Mouse (Mus musculus) E14TG2a.4 (cell line): ENCODE results near the gene Rdh11.

Experiments
- CTCF ChIP-seq: conservative IDR thresholded peaks from 2 replicates; pipeline ENCODE4 v1.5.1; 2014; ENCODE audit warnings: low read length
- NANOG ChIP-seq: IDR thresholded peaks from 2 replicates; pipeline ENCODE4 v1.6.1; 2014; ENCODE audit warnings: borderline replicate concordance, low read length, mixed read lengths
- POU5F1 ChIP-seq: IDR thresholded peaks from 2 replicates; pipeline ENCODE4 v1.6.1; 2014; ENCODE audit warnings: low read length, borderline replicate concordance

DNA sequence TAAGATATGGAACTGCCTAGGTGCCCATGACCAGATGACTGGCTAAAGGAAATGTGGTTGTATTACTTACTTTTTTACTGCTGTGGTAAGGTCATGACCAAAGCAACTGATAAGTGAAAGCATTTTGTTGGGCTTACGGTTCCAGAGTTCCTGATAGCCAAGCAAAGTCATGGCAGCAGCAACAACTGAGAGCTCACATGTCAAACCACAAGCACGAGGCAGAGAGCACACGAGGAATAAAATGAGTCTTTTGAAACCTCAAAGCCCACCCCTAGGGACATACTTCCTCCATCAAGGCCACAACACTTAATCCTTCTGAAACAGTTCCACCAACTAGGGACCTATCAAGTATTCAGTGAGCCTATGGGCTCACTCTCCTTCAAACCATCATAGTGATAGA is 9.8 kb upstream of the Rdh11 start:
- TF ChIP-seq CTCF = no peak
- no peak for TF ChIP-seq POU5F1
- no peak for TF ChIP-seq NANOG
